Mouse (Mus musculus) subcutaneous adipose tissue, adult 2 months (tissue): Measurements from ENCODE around the gene Ppp1r14d. TPM values are rescaled to one million over a fixed set of nuclear protein-coding genes. Genes with fewer than 3 reads are reported as not detected.

Source experiments
- polyA plus RNA-seq: library from polyadenylated mRNA; depleted of rRNA; stranded (reverse); fragments of >200 nt; gene quantifications from 2 replicates; pipeline ENCODE4 v1.2.3, GENCODE M21; 2012; ENCODE audit warnings: low replicate concordance; rRNA removed

Ppp1r14d gene
- 0.33 TPM in 1 of 2 replicates, not detected in the other for polyA plus RNA-seq

DNA sequence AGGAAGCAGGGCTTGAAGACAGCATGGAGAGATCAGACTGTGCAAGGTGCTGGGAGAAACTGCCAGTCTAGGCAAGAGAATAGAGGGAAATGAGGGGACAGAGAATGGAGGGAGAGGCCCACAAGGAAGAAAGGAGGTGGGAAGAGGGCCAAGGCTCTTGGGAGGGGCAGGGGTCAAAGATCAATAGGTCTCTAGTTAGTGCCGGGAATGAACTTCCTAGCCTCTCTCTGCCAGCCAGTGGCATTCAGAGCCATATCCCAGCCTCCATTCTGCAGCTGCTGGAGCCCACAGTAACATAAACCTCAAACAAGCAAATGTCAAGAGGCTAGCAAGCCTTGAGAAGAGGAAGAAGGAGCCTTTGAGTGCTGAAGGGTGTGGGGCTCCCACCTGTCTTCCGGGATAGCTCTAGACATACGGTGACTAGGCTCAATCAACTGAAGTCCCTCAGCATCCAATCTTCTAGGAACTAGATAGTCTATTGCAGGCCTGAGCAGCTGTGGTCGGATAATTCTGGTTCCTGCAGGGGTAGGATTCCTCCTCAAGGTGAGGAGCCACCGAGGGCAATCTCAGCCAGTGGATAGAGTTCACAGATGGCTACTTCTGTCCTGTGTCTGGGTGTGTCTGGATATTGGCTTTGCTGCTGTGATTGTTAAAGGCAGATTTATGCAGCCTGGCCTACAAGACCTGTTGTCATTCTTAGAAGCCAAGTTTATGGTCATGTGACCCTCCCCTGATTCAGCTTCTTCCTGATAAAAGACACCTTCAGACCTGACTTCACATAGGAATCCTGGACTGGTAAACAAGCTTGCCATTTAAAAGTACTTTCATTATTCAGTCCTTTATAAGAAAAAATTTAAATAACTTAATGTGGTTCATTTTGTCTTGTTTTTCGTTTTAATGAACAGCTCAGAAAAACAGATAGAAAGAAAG lies at the start of gene Ppp1r14d:
Gene Ppp1r14d (minus strand): TSS at position 132 of the 930 bp plus-strand sequence.

GRCm38 (mm10) chr2:119270643-119271331 lies 41.1 kb upstream of the Ppp1r14d start, which contains the start of gene Rhov:
Gene Rhov (minus strand): TSS chr2:119271272.

DNA sequence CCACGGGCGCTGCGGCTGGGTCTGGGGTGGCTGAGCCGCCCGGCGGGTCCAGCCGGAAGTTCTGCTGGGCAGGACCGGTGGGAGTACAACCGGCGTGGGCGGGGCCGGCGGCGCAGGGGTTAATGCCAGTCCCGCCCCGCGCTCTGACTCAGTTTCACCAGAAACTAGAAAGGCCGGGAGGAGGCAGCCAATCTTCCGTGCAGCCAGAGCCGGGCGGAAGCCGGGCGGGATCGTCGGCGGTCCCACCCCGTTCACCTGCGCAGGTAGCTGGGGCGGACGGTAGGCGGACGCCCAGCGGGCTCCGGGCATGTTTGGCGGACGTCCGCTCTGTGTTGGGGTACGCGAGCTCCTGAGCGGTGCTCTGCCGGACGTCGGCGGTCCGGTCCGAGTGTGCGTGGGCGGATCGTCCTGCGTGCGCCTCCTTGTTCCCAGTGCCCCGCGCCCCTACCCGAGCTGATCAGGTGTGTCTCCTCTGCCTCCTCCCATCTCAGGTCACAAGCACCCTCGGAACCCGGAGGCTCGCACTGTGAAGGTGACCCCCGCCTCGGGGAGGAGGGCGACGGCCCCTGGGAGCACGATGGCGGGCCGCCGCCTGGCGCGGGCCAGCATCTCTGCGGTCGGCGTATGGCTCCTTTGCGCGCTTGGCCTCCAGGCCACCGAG lies 7.6 kb upstream of the Ppp1r14d start, which contains the start of gene Spint1:
Gene Spint1 (plus strand): TSS at position 153 of the 661 bp plus-strand sequence.

GRCm38 (mm10) chr2:119208344-119209175 lies 21.1 kb downstream of the Ppp1r14d start, which contains the start of the genes Zfyve19 and Dnajc17:
Gene Zfyve19 (plus strand): TSS chr2:119208617.
Gene Dnajc17 (minus strand): TSS chr2:119208795.

GRCm38 (mm10) chr2:119173991-119174651 lies 55.6 kb downstream of the Ppp1r14d start, which contains the start of gene Gm14137:
Gene Gm14137 (plus strand): TSS chr2:119174509.

Other genes starting within 250 kb of the Ppp1r14d start
- gene Ccdc32, start 200.5 kb downstream of the Ppp1r14d start, polyA plus RNA-seq: 12.4 and 12.8 TPM in 2 replicates
- gene Rpusd2, start 195.1 kb downstream of the Ppp1r14d start, polyA plus RNA-seq: 3.0 and 6.3 TPM in 2 replicates
- gene Knl1, start 182.8 kb downstream of the Ppp1r14d start, polyA plus RNA-seq: 0.06 and 0.42 TPM in 2 replicates
- gene Rad51, start 117.1 kb downstream of the Ppp1r14d start, polyA plus RNA-seq: 1.3 and 10.3 TPM in 2 replicates
- 24.6 and 39.6 TPM in 2 replicates for gene Rmdn3, start 72.9 kb downstream of the Ppp1r14d start, polyA plus RNA-seq
- 2.2 and 40.9 TPM in 2 replicates for gene Gchfr, start 62.1 kb downstream of the Ppp1r14d start, polyA plus RNA-seq
- 0.59 TPM in 1 of 2 replicates, not detected in the other for gene Gm14137, start 55.4 kb downstream of the Ppp1r14d start, polyA plus RNA-seq
- gene Zfyve19, start 21.3 kb downstream of the Ppp1r14d start, polyA plus RNA-seq: 47.9 and 51.2 TPM in 2 replicates
- gene Dnajc17, start 21.1 kb downstream of the Ppp1r14d start, polyA plus RNA-seq: 3.0 and 5.0 TPM in 2 replicates
- gene Spint1, start 7.5 kb upstream of the Ppp1r14d start, polyA plus RNA-seq: 0.62 and 26.6 TPM in 2 replicates
- 0.10 and 0.26 TPM in 2 replicates for gene Rhov, start 41.4 kb upstream of the Ppp1r14d start, polyA plus RNA-seq
- gene Vps18, start 58.8 kb upstream of the Ppp1r14d start, polyA plus RNA-seq: 19.4 and 28.2 TPM in 2 replicates
- 29.0 and 61.0 TPM in 2 replicates for gene Dll4, start 95.9 kb upstream of the Ppp1r14d start, polyA plus RNA-seq
- 5.2 and 12.0 TPM in 2 replicates for gene Chac1, start 121.3 kb upstream of the Ppp1r14d start, polyA plus RNA-seq
- 8.3 and 11.0 TPM in 2 replicates for gene Ino80, start 247.8 kb upstream of the Ppp1r14d start, polyA plus RNA-seq